Mouse (Mus musculus): ENCODE measurements around the gene Plac9a.
"Not testable (repeated sequence)": the region's sequence is repeated elsewhere in the genome, so short reads cannot be mapped to it uniquely, and the experiment has no call there.

GRCm38 (mm10) chr14:25885886-25886285 is 17.0 kb downstream of the Plac9a start:
- TF ChIP-seq EP300, CTCF (IDR thresholded peaks at IDR 0.05; ENCODE audit: low read depth): not testable (repeated sequence)
